Mouse (Mus musculus): Measurements from ENCODE around the gene Spaca9. TPM values are rescaled to one million over a fixed set of nuclear protein-coding genes. Genes with fewer than 3 reads are reported as not detected.

Gene Spaca9
- not detected for total RNA-seq (2022)

- peak; percentile 31 to 52 for DNase-seq (ENCODE audit: low spot score in 2 of 2)
Observed at GRCm38 (mm10) chr2:28699361-28700335, at the start of gene Spaca9, which contains the start of gene Ak8. TSS of gene Spaca9 (minus strand) at chr2:28699727. TSS of gene Ak8 (plus strand) at chr2:28700164.

- no peak for DNase-seq (ENCODE audit: low spot score in 2 of 2)
Observed at GRCm38 (mm10) chr2:28747705-28748104, 48.2 kb upstream of the Spaca9 start.

GRCm38 (mm10) chr2:28746682-28747332 is 47.3 kb upstream of the Spaca9 start:
- DNase-seq (ENCODE audit: low spot score in 2 of 2), result no peak

GRCm38 (mm10) chr2:28742701-28743100 is 43.2 kb upstream of the Spaca9 start:
- DNase-seq (ENCODE audit: low spot score in 2 of 2), result no peak

- no peak for DNase-seq (ENCODE audit: low spot score in 2 of 2)
Observed at GRCm38 (mm10) chr2:28740159-28740558, 40.6 kb upstream of the Spaca9 start.

- DNase-seq (ENCODE audit: low spot score in 2 of 2), result no peak
Observed at GRCm38 (mm10) chr2:28737112-28737511, 37.6 kb upstream of the Spaca9 start.

- DNase-seq (ENCODE audit: low spot score in 2 of 2), result no peak
Observed at GRCm38 (mm10) chr2:28730676-28731075, 31.1 kb upstream of the Spaca9 start.

- no peak for DNase-seq (ENCODE audit: low spot score in 2 of 2)
Observed at GRCm38 (mm10) chr2:28727786-28728404, 28.4 kb upstream of the Spaca9 start.

GRCm38 (mm10) chr2:28723912-28724311 is 24.4 kb upstream of the Spaca9 start:
- DNase-seq (ENCODE audit: low spot score in 2 of 2), result no peak

GRCm38 (mm10) chr2:28722419-28722818 is 22.9 kb upstream of the Spaca9 start:
- no peak for DNase-seq (ENCODE audit: low spot score in 2 of 2)

- DNase-seq (ENCODE audit: low spot score in 2 of 2), result no peak
Observed at GRCm38 (mm10) chr2:28713036-28713435, 13.5 kb upstream of the Spaca9 start.

GRCm38 (mm10) chr2:28706787-28707186 is 7.3 kb upstream of the Spaca9 start:
- no peak for DNase-seq (ENCODE audit: low spot score in 2 of 2)

- no peak for DNase-seq (ENCODE audit: low spot score in 2 of 2)
Observed at GRCm38 (mm10) chr2:28706106-28706636, 6.6 kb upstream of the Spaca9 start.

- no peak for DNase-seq (ENCODE audit: low spot score in 2 of 2)
Observed at GRCm38 (mm10) chr2:28701646-28702262, 2.2 kb upstream of the Spaca9 start.

GRCm38 (mm10) chr2:28698566-28698965 is 961 bp downstream of the Spaca9 start:
- DNase-seq (ENCODE audit: low spot score in 2 of 2), result no peak

GRCm38 (mm10) chr2:28692692-28693091 is 6.8 kb downstream of the Spaca9 start:
- DNase-seq (ENCODE audit: low spot score in 2 of 2), result no peak

GRCm38 (mm10) chr2:28688431-28688830 is 11.1 kb downstream of the Spaca9 start:
- DNase-seq (ENCODE audit: low spot score in 2 of 2), result no peak

- DNase-seq (ENCODE audit: low spot score in 2 of 2), result no peak
Observed at GRCm38 (mm10) chr2:28685895-28686294, 13.6 kb downstream of the Spaca9 start.

- DNase-seq (ENCODE audit: low spot score in 2 of 2), result no peak
Observed at GRCm38 (mm10) chr2:28681718-28682117, 17.8 kb downstream of the Spaca9 start.

- DNase-seq (ENCODE audit: low spot score in 2 of 2), result no peak
Observed at GRCm38 (mm10) chr2:28680710-28681109, 18.8 kb downstream of the Spaca9 start.

- DNase-seq (ENCODE audit: low spot score in 2 of 2), result no peak
Observed at GRCm38 (mm10) chr2:28676005-28676404, 23.5 kb downstream of the Spaca9 start.
